Mouse (Mus musculus) testis, adult 2 months (tissue): ENCODE results near the gene Slc8a1. TPM values are rescaled to one million over a fixed set of nuclear protein-coding genes. Genes with fewer than 3 reads are reported as not detected.

ENCODE experiments used
- H3K27ac ChIP-seq: fragments of 200-500 bp; 2 replicates; pipeline ENCODE4 v1.5.1; 2012; ENCODE audit warnings: low read depth, low read length; ENCODE audit not compliant: control insufficient read depth, insufficient read depth
- H3K27me3 ChIP-seq: fragments of 200-500 bp; 2 replicates; pipeline ENCODE4 v1.6.1; 2012; ENCODE audit warnings: mild to moderate bottlenecking, low read length, moderate library complexity; ENCODE audit not compliant: control insufficient read depth, insufficient read depth
- H3K36me3 ChIP-seq: fragments of 200-500 bp; 2 replicates; pipeline ENCODE4 v1.6.1; 2012; ENCODE audit warnings: mild to moderate bottlenecking, low read length; ENCODE audit not compliant: control insufficient read depth, insufficient read depth
- H3K4me1 ChIP-seq: fragments of 200-500 bp; 2 replicates; pipeline ENCODE4 v1.6.1; 2012; ENCODE audit warnings: low read length; ENCODE audit not compliant: control insufficient read depth, insufficient read depth
- H3K4me3 ChIP-seq: fragments of 200-500 bp; 2 replicates; pipeline ENCODE4 v1.5.1; 2012; ENCODE audit warnings: low read depth, mild to moderate bottlenecking, low read length, moderate library complexity, mixed read lengths; ENCODE audit not compliant: control insufficient read depth
- CTCF ChIP-seq: fragments of 200-500 bp; IDR thresholded peaks from 2 replicates; pipeline ENCODE4 v1.5.1; 2012; ENCODE audit warnings: low read depth, mild to moderate bottlenecking, inconsistent platforms, low read length, moderate library complexity; ENCODE audit not compliant: control insufficient read depth, insufficient read depth, insufficient replicate concordance
- POLR2A ChIP-seq: fragments of 200-500 bp; IDR thresholded peaks from 2 replicates; pipeline ENCODE4 v1.6.1; 2012; ENCODE audit warnings: low read depth, mild to moderate bottlenecking, inconsistent platforms, low read length, moderate library complexity; ENCODE audit not compliant: control insufficient read depth
- polyA plus RNA-seq: library from polyadenylated mRNA; depleted of rRNA; stranded (reverse); fragments of >200 nt; gene quantifications from 2 replicates; pipeline ENCODE4 v1.2.3, GENCODE M21; 2012

The Slc8a1 gene
- polyA plus RNA-seq, 1 experiment, result 0.72 TPM

GRCm38 (mm10) chr17:81479807-81480206, 258.4 kb downstream of the Slc8a1 start:
- Histone ChIP-seq H3K4me3 (no peak overlapping the region), H3K27me3 (no peaks in the 10 kb centered on the region), H3K4me1 (peaks cover 6% of the 10 kb centered on the region), H3K36me3 (no peaks in the 10 kb centered on the region), H3K27ac (no peak overlapping the region)
- TF ChIP-seq CTCF (no peak), POLR2A (no peak)

DNA sequence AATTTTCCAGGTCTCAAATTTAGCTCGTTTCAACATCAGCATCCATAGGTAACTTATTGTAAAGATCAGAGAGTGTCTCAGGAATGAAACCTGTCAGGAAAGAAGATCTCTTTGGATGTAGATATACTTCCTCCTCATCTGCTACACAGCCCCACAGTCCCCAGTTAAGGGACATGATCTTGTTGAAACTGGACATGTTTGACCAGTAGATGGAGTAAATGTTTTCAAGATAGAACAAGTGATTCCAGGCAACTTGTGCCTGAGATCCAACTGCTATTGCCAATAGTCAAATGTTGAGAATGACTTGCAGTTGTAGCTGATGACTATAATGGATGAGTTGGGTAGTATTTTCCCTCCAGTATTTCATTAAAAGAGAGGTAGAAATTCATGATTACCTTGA, 260.8 kb downstream of the Slc8a1 start:
- Histone ChIP-seq H3K27me3 (no peaks in the 10 kb centered on the region), H3K4me3 (no peak overlapping the region), H3K36me3 (no peaks in the 10 kb centered on the region), H3K27ac (no peak overlapping the region), H3K4me1 (peaks cover 6% of the 10 kb centered on the region)
- TF ChIP-seq CTCF (no peak), POLR2A (no peak)

DNA sequence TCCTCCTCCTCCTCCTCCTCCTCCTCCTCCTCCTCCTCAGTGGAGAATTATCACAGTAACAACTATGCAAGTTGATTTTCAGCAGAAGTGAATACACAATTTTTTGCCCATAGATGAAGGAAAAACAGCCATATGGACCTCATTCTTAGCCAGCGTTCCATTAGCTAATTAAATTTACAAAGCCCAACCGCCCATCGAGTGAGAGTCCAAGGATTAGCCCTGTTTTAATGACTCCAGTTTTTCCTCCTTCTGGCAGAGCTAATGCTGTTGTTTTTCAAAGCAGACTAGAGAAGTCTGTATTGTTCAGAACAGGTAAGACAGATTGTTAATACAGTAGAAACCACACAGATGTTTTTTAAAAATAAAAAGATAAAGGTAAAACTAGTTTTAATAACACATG, 264.8 kb downstream of the Slc8a1 start:
- Histone ChIP-seq H3K36me3 (no peaks in the 10 kb centered on the region), H3K4me3 (no peak overlapping the region), H3K4me1 (no peaks in the 10 kb centered on the region), H3K27ac (no peak overlapping the region), H3K27me3 (no peaks in the 10 kb centered on the region)
- TF ChIP-seq POLR2A (no peak), CTCF (no peak)

- TF ChIP-seq CTCF, result no peak
- no peak for TF ChIP-seq POLR2A
- no peaks in the 10 kb centered on the region for H3K36me3 ChIP-seq
- no peaks in the 10 kb centered on the region for H3K27me3 ChIP-seq
- no peak overlapping the region for H3K4me3 ChIP-seq
- H3K4me1 ChIP-seq, result no peaks in the 10 kb centered on the region
- no peak overlapping the region for H3K27ac ChIP-seq
Observed at GRCm38 (mm10) chr17:81468941-81469340, 269.2 kb downstream of the Slc8a1 start.

DNA sequence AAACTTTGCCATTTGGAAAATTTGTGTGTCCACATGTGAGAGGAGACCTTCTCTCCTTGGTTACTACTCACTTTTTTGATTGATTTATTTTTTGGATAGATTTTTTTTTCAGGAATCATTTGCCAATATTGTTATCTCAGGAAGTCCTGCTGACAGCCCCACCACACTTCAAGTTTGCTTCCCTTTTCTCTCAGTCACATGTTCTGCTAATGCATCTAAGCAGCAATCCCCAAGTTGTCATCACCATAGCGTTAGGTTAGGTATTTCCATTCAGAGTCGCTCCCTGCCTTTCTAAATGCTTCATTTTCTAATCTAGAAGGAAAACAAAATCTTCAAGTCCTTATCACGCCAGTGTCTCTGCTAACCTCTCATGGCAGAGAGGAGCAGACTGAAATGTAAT, 278.8 kb downstream of the Slc8a1 start:
- H3K27me3 ChIP-seq, result no peaks in the 10 kb centered on the region
- H3K36me3 ChIP-seq, result no peaks in the 10 kb centered on the region
- no peak overlapping the region for H3K27ac ChIP-seq
- TF ChIP-seq POLR2A (no peak), CTCF (no peak)
- H3K4me3 ChIP-seq, result no peak overlapping the region
- no peaks in the 10 kb centered on the region for H3K4me1 ChIP-seq

- H3K27ac ChIP-seq, result no peak overlapping the region
- no peaks in the 10 kb centered on the region for H3K27me3 ChIP-seq
- no peaks in the 10 kb centered on the region for H3K36me3 ChIP-seq
- no peak overlapping the region for H3K4me3 ChIP-seq
- no peaks in the 10 kb centered on the region for H3K4me1 ChIP-seq
- TF ChIP-seq POLR2A, result no peak
- no peak for TF ChIP-seq CTCF
Observed at GRCm38 (mm10) chr17:81455977-81456376, 282.2 kb downstream of the Slc8a1 start.

DNA sequence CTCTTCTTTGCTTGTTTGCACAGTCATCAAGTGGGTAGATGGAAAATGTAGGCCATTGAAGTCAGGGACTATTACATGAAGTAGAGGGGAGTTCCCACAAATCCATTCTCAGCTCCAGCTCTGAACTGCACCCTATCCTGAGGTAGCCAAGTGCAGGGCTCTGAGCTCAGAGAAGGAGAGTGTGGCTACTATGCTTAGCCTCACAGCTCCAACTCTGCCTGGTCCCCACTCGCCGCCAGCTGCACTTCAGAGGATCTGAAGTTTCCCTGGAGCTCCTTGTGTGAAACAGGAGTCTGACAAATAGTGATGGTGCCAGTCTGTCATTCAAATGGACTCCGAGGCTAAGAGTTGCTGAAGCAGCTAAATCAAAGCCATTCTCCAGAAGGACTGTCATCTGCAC, 282.9 kb downstream of the Slc8a1 start:
- Histone ChIP-seq H3K4me3 (no peak overlapping the region), H3K27ac (no peak overlapping the region), H3K4me1 (no peaks in the 10 kb centered on the region), H3K36me3 (no peaks in the 10 kb centered on the region), H3K27me3 (no peaks in the 10 kb centered on the region)
- TF ChIP-seq POLR2A, result no peak
- TF ChIP-seq CTCF, result no peak

- H3K4me1 ChIP-seq, result no peaks in the 10 kb centered on the region
Observed at GRCm38 (mm10) chr17:81441463-81441862, 296.7 kb downstream of the Slc8a1 start, which contains the start of gene Gm11096. TSS of gene Gm11096 (plus strand) at chr17:81441763.

More at GRCm38 (mm10) chr17:81441463-81441862, 296.7 kb downstream of the Slc8a1 start, which contains the start of gene Gm11096:
- no peaks in the 10 kb centered on the region for H3K36me3 ChIP-seq
- H3K27ac ChIP-seq, result no peak within 1 kb of the TSS
- H3K27me3 ChIP-seq, result no peaks in the 10 kb centered on the region
- no peak for TF ChIP-seq CTCF
- TF ChIP-seq POLR2A, result no peak
- no peak within 1 kb of the TSS for H3K4me3 ChIP-seq
